Mouse (Mus musculus) hindbrain, embryonic 12.5 days (tissue): ENCODE results near the gene Gm17359. TPM values are rescaled to one million over a fixed set of nuclear protein-coding genes. Genes with fewer than 3 reads are reported as not detected.
A peak's percentile ranks its signal among the peaks of the same experiment; 100 is the strongest.

Source experiments
- ATAC-seq: fragments of 200-750 bp; cut with Nextera tagmentation; 2 replicates; pipeline ENCODE4 v1.8.0; 2017; ENCODE audit warnings: moderate TSS enrichment; ENCODE audit not compliant: low FRiP score
- H3K27ac ChIP-seq: fragments of 300-500 bp; sonication (generic); 2 replicates; pipeline ENCODE4 v1.5.1; 2016; ENCODE audit warnings: mild to moderate bottlenecking
- H3K27me3 ChIP-seq: fragments of 300-500 bp; sonication (generic); 2 replicates; pipeline ENCODE4 v1.6.1; 2016; ENCODE audit warnings: mild to moderate bottlenecking
- H3K36me3 ChIP-seq: fragments of 300-500 bp; sonication (generic); 2 replicates; pipeline ENCODE4 v1.6.1; 2016; ENCODE audit warnings: mild to moderate bottlenecking
- H3K4me1 ChIP-seq: fragments of 300-500 bp; sonication (generic); 2 replicates; pipeline ENCODE4 v1.6.1; 2016
- H3K4me2 ChIP-seq: fragments of 300-500 bp; sonication (generic); replicated peaks from 2 replicates; pipeline ENCODE4 v1.6.1; 2016; ENCODE audit warnings: mild to moderate bottlenecking
- H3K4me3 ChIP-seq: fragments of 300-500 bp; sonication (generic); 2 replicates; pipeline ENCODE4 v1.5.1; 2016; ENCODE audit warnings: mild to moderate bottlenecking
- H3K9ac ChIP-seq: fragments of 300-500 bp; sonication (generic); 2 replicates; pipeline ENCODE4 v1.6.1; 2016; ENCODE audit warnings: mild to moderate bottlenecking, moderate library complexity
- H3K9me3 ChIP-seq: fragments of 300-500 bp; sonication (generic); replicated peaks from 2 replicates; pipeline ENCODE4 v1.6.1; 2016; ENCODE audit warnings: mild to moderate bottlenecking
- WGBS: fragments of 180-500 bp; shearing (Covaris S2); methylation state at CpG from one replicate; pipeline ENCODE4 v1.1.7; 2016; 5-methylcytosine and 5-hydroxymethylcytosine counted together
- polyA plus RNA-seq: library from polyadenylated mRNA; unstranded; fragments of >200 nt; fragmentation: Nextera tagmentation; extraction: Ambion mirVana; gene quantifications from 2 replicates; pipeline ENCODE4 v1.2.1, GENCODE M21; 2016

The Gm17359 gene
- polyA plus RNA-seq = 0.12 and 0.25 TPM in 2 replicates

GRCm38 (mm10) chr3:79336044-79336766 lies at the start of gene Gm17359:
Gene Gm17359 (plus strand): TSS chr3:79336661.
- Histone ChIP-seq H3K9me3 (no peaks in the 10 kb centered on the region), H3K9ac (no peak within 1 kb of the TSS), H3K27me3 (no peaks in the 10 kb centered on the region), H3K4me1 (no peaks in the 10 kb centered on the region), H3K4me3 (no peak within 1 kb of the TSS), H3K27ac (no peak within 1 kb of the TSS), H3K4me2 (no peak within 1 kb of the TSS), H3K36me3 (no peaks in the 10 kb centered on the region)
- no peak for ATAC-seq
- 68% methylated on average over 8 of the region's 8 CpGs for WGBS

GRCm38 (mm10) chr3:79287108-79287576 lies 49.3 kb upstream of the Gm17359 start:
- ATAC-seq = peak; percentile 99
- Histone ChIP-seq H3K36me3 (no peaks in the 10 kb centered on the region), H3K4me3 (peak overlapping the region; percentile 77), H3K9me3 (no peaks in the 10 kb centered on the region), H3K4me2 (peak overlapping the region; percentile 91), H3K9ac (peak overlapping the region; percentile 94), H3K27me3 (peaks cover 9% of the 10 kb centered on the region), H3K27ac (peak overlapping the region; percentile 99), H3K4me1 (peaks cover 27% of the 10 kb centered on the region)
- 0% methylated on average over 52 of the region's 60 CpGs for WGBS

GRCm38 (mm10) chr3:79287699-79288458 lies 48.6 kb upstream of the Gm17359 start:
- Histone ChIP-seq H3K27me3 (peaks cover 9% of the 10 kb centered on the region), H3K9me3 (no peaks in the 10 kb centered on the region), H3K4me1 (peaks cover 24% of the 10 kb centered on the region), H3K36me3 (no peaks in the 10 kb centered on the region), H3K4me3 (peak overlapping the region; percentile 77), H3K4me2 (peak overlapping the region; percentile 91), H3K9ac (peak overlapping the region; percentile 94), H3K27ac (peak overlapping the region; percentile 99)
- 18% methylated on average over 17 of the region's 17 CpGs for WGBS
- no peak for ATAC-seq

GRCm38 (mm10) chr3:79289050-79289449 lies 47.4 kb upstream of the Gm17359 start:
- no peak overlapping the region for H3K9ac ChIP-seq
- 72% methylated on average over 3 of the region's 3 CpGs for WGBS
- H3K4me3 ChIP-seq = no peak overlapping the region
- H3K27ac ChIP-seq = no peak overlapping the region; the same call in 1 of the 2 replicates
- H3K4me2 ChIP-seq = no peak overlapping the region
- no peak for ATAC-seq
- peaks cover 9% of the 10 kb centered on the region for H3K27me3 ChIP-seq
- H3K4me1 ChIP-seq = peaks cover 15% of the 10 kb centered on the region
- no peaks in the 10 kb centered on the region for H3K36me3 ChIP-seq
- no peaks in the 10 kb centered on the region for H3K9me3 ChIP-seq

- Histone ChIP-seq H3K4me1 (no peaks in the 10 kb centered on the region), H3K4me3 (no peak overlapping the region), H3K9me3 (no peaks in the 10 kb centered on the region), H3K27me3 (peaks cover 9% of the 10 kb centered on the region), H3K27ac (no peak overlapping the region), H3K36me3 (no peaks in the 10 kb centered on the region), H3K9ac (no peak overlapping the region), H3K4me2 (no peak overlapping the region)
- ATAC-seq = no peak
- 74% methylated on average over 4 of the region's 4 CpGs for WGBS
Measured at GRCm38 (mm10) chr3:79293023-79293422, 43.4 kb upstream of the Gm17359 start.

GRCm38 (mm10) chr3:79294701-79295100 lies 41.8 kb upstream of the Gm17359 start:
- Histone ChIP-seq H3K27me3 (no peaks in the 10 kb centered on the region), H3K4me1 (no peaks in the 10 kb centered on the region), H3K27ac (no peak overlapping the region), H3K36me3 (no peaks in the 10 kb centered on the region), H3K9me3 (no peaks in the 10 kb centered on the region), H3K4me3 (no peak overlapping the region), H3K4me2 (no peak overlapping the region), H3K9ac (no peak overlapping the region)
- ATAC-seq = no peak
- WGBS = 90% methylated on average over 3 of the region's 3 CpGs

GRCm38 (mm10) chr3:79296049-79296448 lies 40.4 kb upstream of the Gm17359 start:
- Histone ChIP-seq H3K27me3 (no peaks in the 10 kb centered on the region), H3K27ac (no peak overlapping the region), H3K36me3 (no peaks in the 10 kb centered on the region), H3K4me3 (no peak overlapping the region), H3K4me2 (no peak overlapping the region), H3K9ac (no peak overlapping the region), H3K9me3 (no peaks in the 10 kb centered on the region), H3K4me1 (no peaks in the 10 kb centered on the region)
- no peak for ATAC-seq
- 69% methylated on average over 5 of the region's 5 CpGs for WGBS

GRCm38 (mm10) chr3:79296586-79296985 lies 39.9 kb upstream of the Gm17359 start:
- Histone ChIP-seq H3K4me2 (no peak overlapping the region), H3K36me3 (no peaks in the 10 kb centered on the region), H3K4me1 (no peaks in the 10 kb centered on the region), H3K4me3 (no peak overlapping the region), H3K27me3 (no peaks in the 10 kb centered on the region), H3K9ac (no peak overlapping the region), H3K9me3 (no peaks in the 10 kb centered on the region), H3K27ac (no peak overlapping the region)
- ATAC-seq = no peak
- 85% methylated on average over 3 of the region's 3 CpGs for WGBS

- 89% methylated on average over 4 of the region's 4 CpGs for WGBS
Measured at GRCm38 (mm10) chr3:79297281-79297680, 39.2 kb upstream of the Gm17359 start.

GRCm38 (mm10) chr3:79299401-79299800 lies 37.1 kb upstream of the Gm17359 start:
- no peak overlapping the region for H3K27ac ChIP-seq
- no peak overlapping the region for H3K4me2 ChIP-seq
- no peak overlapping the region for H3K9ac ChIP-seq
- no peaks in the 10 kb centered on the region for H3K9me3 ChIP-seq
- H3K4me1 ChIP-seq = no peaks in the 10 kb centered on the region
- H3K4me3 ChIP-seq = no peak overlapping the region
- ATAC-seq = no peak
- 90% methylated on average over 15 of the region's 15 CpGs for WGBS
- no peaks in the 10 kb centered on the region for H3K27me3 ChIP-seq
- no peaks in the 10 kb centered on the region for H3K36me3 ChIP-seq

More at GRCm38 (mm10) chr3:79297281-79297680, 39.2 kb upstream of the Gm17359 start:
- H3K4me2 ChIP-seq = no peak overlapping the region
- ATAC-seq = no peak
- no peaks in the 10 kb centered on the region for H3K4me1 ChIP-seq
- no peaks in the 10 kb centered on the region for H3K9me3 ChIP-seq
- H3K27me3 ChIP-seq = no peaks in the 10 kb centered on the region
- H3K27ac ChIP-seq = no peak overlapping the region
- H3K4me3 ChIP-seq = no peak overlapping the region
- no peaks in the 10 kb centered on the region for H3K36me3 ChIP-seq
- H3K9ac ChIP-seq = no peak overlapping the region

- Histone ChIP-seq H3K27ac (no peak overlapping the region), H3K9me3 (no peaks in the 10 kb centered on the region), H3K4me1 (no peaks in the 10 kb centered on the region), H3K4me2 (no peak overlapping the region), H3K27me3 (no peaks in the 10 kb centered on the region), H3K36me3 (no peaks in the 10 kb centered on the region), H3K4me3 (no peak overlapping the region), H3K9ac (no peak overlapping the region)
- no peak for ATAC-seq
- 91% methylated on average over 4 of the region's 4 CpGs for WGBS
Measured at GRCm38 (mm10) chr3:79308605-79309004, 27.9 kb upstream of the Gm17359 start.

GRCm38 (mm10) chr3:79310184-79310583 lies 26.3 kb upstream of the Gm17359 start:
- Histone ChIP-seq H3K4me3 (no peak overlapping the region), H3K4me2 (no peak overlapping the region), H3K36me3 (no peaks in the 10 kb centered on the region), H3K27me3 (no peaks in the 10 kb centered on the region), H3K9me3 (no peaks in the 10 kb centered on the region), H3K4me1 (peaks cover 9% of the 10 kb centered on the region), H3K27ac (no peak overlapping the region), H3K9ac (no peak overlapping the region)
- no peak for ATAC-seq
- 84% methylated on average over 7 of the region's 7 CpGs for WGBS
